Mouse (Mus musculus): ENCODE data around the gene Lemd1.
A peak's percentile ranks its signal among the peaks of the same experiment; 100 is the strongest.

Gene Lemd1

GRCm38 (mm10) chr1:132200562-132201510 lies 9.6 kb downstream of the Lemd1 start:
- peak; percentile 10 to 51 for DNase-seq (ENCODE audit: low spot score in 2 of 2)

GRCm38 (mm10) chr1:132201511-132201860 lies 10.3 kb downstream of the Lemd1 start:
- DNase-seq (ENCODE audit: low spot score in 2 of 2): peak in 1 of 2 experiments; percentile 54

- DNase-seq (ENCODE audit: low spot score in 2 of 2): no peak
Observed at GRCm38 (mm10) chr1:132201936-132202335, 10.7 kb downstream of the Lemd1 start.

- no peak for DNase-seq (ENCODE audit: low spot score in 2 of 2)
Observed at GRCm38 (mm10) chr1:132202771-132203170, 11.5 kb downstream of the Lemd1 start.

- DNase-seq (ENCODE audit: low spot score in 2 of 2): no peak
Observed at GRCm38 (mm10) chr1:132205958-132206357, 14.7 kb downstream of the Lemd1 start.

GRCm38 (mm10) chr1:132206828-132207227 lies 15.6 kb downstream of the Lemd1 start:
- DNase-seq (ENCODE audit: low spot score in 2 of 2): no peak

GRCm38 (mm10) chr1:132208154-132208553 lies 16.9 kb downstream of the Lemd1 start:
- no peak for DNase-seq (ENCODE audit: low spot score in 2 of 2)

- no peak for DNase-seq (ENCODE audit: low spot score in 2 of 2)
Observed at GRCm38 (mm10) chr1:132209400-132209799, 18.2 kb downstream of the Lemd1 start.

- no peak for DNase-seq (ENCODE audit: low spot score in 2 of 2)
Observed at GRCm38 (mm10) chr1:132210922-132211321, 19.7 kb downstream of the Lemd1 start.

GRCm38 (mm10) chr1:132211672-132212071 lies 20.4 kb downstream of the Lemd1 start:
- no peak for DNase-seq (ENCODE audit: low spot score in 2 of 2)

- DNase-seq (ENCODE audit: low spot score in 2 of 2): peak in 1 of 2 experiments; percentile 73
Observed at GRCm38 (mm10) chr1:132212218-132212617, 21.0 kb downstream of the Lemd1 start.

GRCm38 (mm10) chr1:132213076-132213475 lies 21.8 kb downstream of the Lemd1 start:
- DNase-seq (ENCODE audit: low spot score in 2 of 2): no peak

GRCm38 (mm10) chr1:132216276-132216675 lies 25.0 kb downstream of the Lemd1 start:
- DNase-seq (ENCODE audit: low spot score in 2 of 2): no peak

- no peak for DNase-seq (ENCODE audit: low spot score in 2 of 2)
Observed at GRCm38 (mm10) chr1:132221627-132222026, 30.4 kb downstream of the Lemd1 start.

GRCm38 (mm10) chr1:132222166-132222565 lies 30.9 kb downstream of the Lemd1 start:
- no peak for DNase-seq (ENCODE audit: low spot score in 2 of 2)

GRCm38 (mm10) chr1:132226297-132227080 lies 35.3 kb downstream of the Lemd1 start:
- no peak for DNase-seq (ENCODE audit: low spot score in 2 of 2)

GRCm38 (mm10) chr1:132229667-132230066 lies 38.4 kb downstream of the Lemd1 start, which contains the start of gene Gm10188:
Gm10188 (minus strand) TSS chr1:132229767.
- no peak for DNase-seq (ENCODE audit: low spot score in 2 of 2)

GRCm38 (mm10) chr1:132231470-132232274 lies 40.4 kb downstream of the Lemd1 start:
- no peak for DNase-seq (ENCODE audit: low spot score in 2 of 2)

GRCm38 (mm10) chr1:132233566-132233965 lies 42.3 kb downstream of the Lemd1 start:
- DNase-seq (ENCODE audit: low spot score in 2 of 2): no peak

GRCm38 (mm10) chr1:132234757-132235273 lies 43.6 kb downstream of the Lemd1 start:
- no peak for DNase-seq (ENCODE audit: low spot score in 2 of 2)

GRCm38 (mm10) chr1:132237585-132238159 lies 46.4 kb downstream of the Lemd1 start:
- DNase-seq (ENCODE audit: low spot score in 2 of 2): peak; percentile 43 to 79

Measured in spleen, postnatal 4 days (tissue).